Mouse (Mus musculus): ENCODE measurements around the gene Esyt2.

- TF ChIP-seq POLR2A (IDR thresholded peaks at IDR 0.05; ENCODE audit: control insufficient read depth, extremely low read depth, insufficient read depth, low read length, poor library complexity) (no peak), CTCF (IDR thresholded peaks at IDR 0.05; ENCODE audit: borderline replicate concordance, control insufficient read depth, extremely low read depth, insufficient read depth, low read length, poor library complexity) (peak; percentile 49; the same call in 1 of the 2 replicates)
Measured at GRCm38 (mm10) chr12:116405045-116405835, 124.2 kb downstream of the Esyt2 start, which contains the start of gene Ncapg2.
